Mouse (Mus musculus) adrenal gland, adult 2 months (tissue): ENCODE data around the gene Card14. TPM values are rescaled to one million over a fixed set of nuclear protein-coding genes. Genes with fewer than 3 reads are reported as not detected.

Source experiments
- microRNA-seq, 2 experiments: library from miRNA; unstranded; fragments of <30 nt; microRNA quantifications; one replicate each; pipeline ENCODE4 v1.2.0; 2021
- polyA plus RNA-seq: library from polyadenylated mRNA; depleted of rRNA; stranded (reverse); fragments of >200 nt; gene quantifications from 2 replicates; pipeline ENCODE4 v1.2.3, GENCODE M21; 2012; rRNA removed
- total RNA-seq, 2 experiments: library from RNA; stranded (reverse); gene quantifications; 2 replicates each; pipeline ENCODE4 v1.2.3; 2021

The Card14 gene
- total and polyA plus RNA-seq, 3 experiments = 0.55 to 1.0 TPM; not detected in 1

Small RNA genes lying within 50 kb of the gene (microRNA-seq; reads per million reads assigned to microRNA genes)
- 0 to 0.88 reads per million in 2 experiments for gene Mir1932

Other genes with a start within 250 kb of the Card14 start
- gene Cbx4, start 221.5 kb upstream of the Card14 start, total RNA-seq = 100 to 1,000 TPM; 144 to 197 TPM
- 89.0 and 127 TPM in 2 replicates for gene Cbx4, start 221.5 kb upstream of the Card14 start, polyA plus RNA-seq
- gene Tbc1d16, start 79.3 kb upstream of the Card14 start, total RNA-seq = 10 to 100 TPM; 12.8 to 24.5 TPM
- 6.2 and 7.3 TPM in 2 replicates for gene Tbc1d16, start 79.3 kb upstream of the Card14 start, polyA plus RNA-seq
- under 1 TPM; 0.26 to 0.83 TPM for gene Ccdc40, start 79.2 kb upstream of the Card14 start, total RNA-seq
- gene Ccdc40, start 79.2 kb upstream of the Card14 start, polyA plus RNA-seq = 0.34 and 1.1 TPM in 2 replicates
- gene Gaa, start 39.9 kb upstream of the Card14 start, total RNA-seq = 100 to 1,000 TPM; 119 to 123 TPM
- gene Gaa, start 39.9 kb upstream of the Card14 start, polyA plus RNA-seq = 363 and 377 TPM in 2 replicates
- 100 to 1,000 TPM; 117 to 126 TPM for gene Eif4a3, start 7.7 kb upstream of the Card14 start, total RNA-seq
- 38.7 and 44.4 TPM in 2 replicates for gene Eif4a3, start 7.7 kb upstream of the Card14 start, polyA plus RNA-seq
- gene Sgsh, start 47.8 kb downstream of the Card14 start, total RNA-seq = 10 to 100 TPM; 19.6 to 22.4 TPM
- 74.4 and 92.1 TPM in 2 replicates for gene Sgsh, start 47.8 kb downstream of the Card14 start, polyA plus RNA-seq
- 1 to 10 TPM; 5.1 to 6.9 TPM for gene Slc26a11, start 47.8 kb downstream of the Card14 start, total RNA-seq
- 22.6 and 26.9 TPM in 2 replicates for gene Slc26a11, start 47.8 kb downstream of the Card14 start, polyA plus RNA-seq
- gene Rnf213, start 85.3 kb downstream of the Card14 start, total RNA-seq = 10 to 100 TPM; 20.8 to 27.3 TPM
- 11.4 and 12.5 TPM in 2 replicates for gene Rnf213, start 85.3 kb downstream of the Card14 start, polyA plus RNA-seq
- 10 to 100 TPM; 12.1 to 18.9 TPM for gene Endov, start 183.6 kb downstream of the Card14 start, total RNA-seq
- 12.8 and 14.7 TPM in 2 replicates for gene Endov, start 183.6 kb downstream of the Card14 start, polyA plus RNA-seq
- 1 to 10 TPM; 2.2 to 4.9 TPM for gene Nptx1, start 240.0 kb downstream of the Card14 start, total RNA-seq
- 1.9 and 2.2 TPM in 2 replicates for gene Nptx1, start 240.0 kb downstream of the Card14 start, polyA plus RNA-seq